Mouse (Mus musculus): ENCODE measurements at regions not wholly inside any gene's neighbourhood (a gene's known extent, or its start where the extent isn't known, plus 50 kb on each side); places are given as distances from the start of the nearest gene placed in this dataset.

DNA sequence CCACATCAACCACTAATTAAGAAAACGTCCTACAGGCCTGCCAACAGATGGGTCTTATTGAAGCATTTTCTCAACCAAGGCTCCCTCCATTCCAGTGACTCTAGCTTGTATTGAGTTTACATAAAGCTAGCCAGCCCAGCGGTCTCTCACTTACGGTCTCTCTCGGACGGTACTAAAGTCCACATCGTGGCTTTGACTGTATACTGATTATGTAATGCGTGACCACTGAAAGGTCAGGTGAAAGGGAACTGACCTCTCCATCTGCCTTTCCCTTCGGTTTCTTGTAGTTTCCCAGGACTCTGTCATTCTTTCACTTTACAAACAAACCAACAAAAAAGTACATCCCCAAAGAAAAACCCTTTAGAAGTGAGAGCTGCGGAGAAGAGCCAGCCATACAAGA is 71.8 kb upstream of the Basp1 start:
- TF ChIP-seq EP300 (optimal IDR thresholded peaks at IDR 0.05) (no peak), CTCF (IDR thresholded peaks at IDR 0.05; ENCODE audit: low read depth) (no peak)
- ATAC-seq (ENCODE audit: low FRiP score, low TSS enrichment): no peak; the same call in 1 of the 2 replicates
- Histone ChIP-seq H3K36me3 (ENCODE audit: control insufficient read depth, insufficient read depth, low read length) (no peaks in the 10 kb centered on the region), H3K4me2 (replicated peaks; ENCODE audit: low read depth) (no peak overlapping the region), H3K9me3 (ENCODE audit: control insufficient read depth, low read length) (no peaks in the 10 kb centered on the region), H3K27ac (replicated peaks) (no peak overlapping the region), H3K4me1 (replicated peaks; ENCODE audit: control insufficient read depth, insufficient read depth) (no peaks in the 10 kb centered on the region), H3K4me3 (ENCODE audit: low read depth, low read length) (no peak overlapping the region), H3K27me3 (ENCODE audit: control insufficient read depth, insufficient read depth, low read length) (no peaks in the 10 kb centered on the region), H3K9ac (ENCODE audit: low read length) (no peak overlapping the region)
- no peak for DNase-seq (ENCODE audit: low spot score)
- 36% methylated on average over 9 of the region's 9 CpGs for WGBS

- no peak overlapping the region for H3K9ac ChIP-seq (ENCODE audit: low read length)
- peak; percentile 69 for TF ChIP-seq CTCF (IDR thresholded peaks at IDR 0.05; ENCODE audit: low read depth)
- TF ChIP-seq EP300 (optimal IDR thresholded peaks at IDR 0.05): no peak
- no peaks in the 10 kb centered on the region for H3K27me3 ChIP-seq (ENCODE audit: control insufficient read depth, insufficient read depth, low read length)
- no peaks in the 10 kb centered on the region for H3K4me1 ChIP-seq (replicated peaks; ENCODE audit: control insufficient read depth, insufficient read depth)
- no peak overlapping the region for H3K4me3 ChIP-seq (ENCODE audit: low read depth, low read length)
- H3K36me3 ChIP-seq (ENCODE audit: control insufficient read depth, insufficient read depth, low read length): no peaks in the 10 kb centered on the region
- 83% methylated on average over 7 of the region's 7 CpGs for WGBS
- H3K4me2 ChIP-seq (replicated peaks; ENCODE audit: low read depth): no peak overlapping the region
- ATAC-seq (ENCODE audit: low FRiP score, low TSS enrichment) (no peak), DNase-seq (ENCODE audit: low spot score) (no peak)
- H3K9me3 ChIP-seq (ENCODE audit: control insufficient read depth, low read length): no peaks in the 10 kb centered on the region
- H3K27ac ChIP-seq (replicated peaks): no peak overlapping the region
Observed at GRCm38 (mm10) chr15:25486158-25486557, 72.6 kb upstream of the Basp1 start.

GRCm38 (mm10) chr15:25489804-25490203 is 76.2 kb upstream of the Basp1 start:
- no peak overlapping the region for H3K9ac ChIP-seq (ENCODE audit: low read length)
- no peak overlapping the region for H3K4me2 ChIP-seq (replicated peaks; ENCODE audit: low read depth)
- TF ChIP-seq CTCF (IDR thresholded peaks at IDR 0.05; ENCODE audit: low read depth): no peak
- TF ChIP-seq EP300 (optimal IDR thresholded peaks at IDR 0.05): no peak
- no peaks in the 10 kb centered on the region for H3K36me3 ChIP-seq (ENCODE audit: control insufficient read depth, insufficient read depth, low read length)
- no peak for ATAC-seq (ENCODE audit: low FRiP score, low TSS enrichment)
- no peaks in the 10 kb centered on the region for H3K9me3 ChIP-seq (ENCODE audit: control insufficient read depth, low read length)
- no peaks in the 10 kb centered on the region for H3K27me3 ChIP-seq (ENCODE audit: control insufficient read depth, insufficient read depth, low read length)
- DNase-seq (ENCODE audit: low spot score): no peak
- H3K4me3 ChIP-seq (ENCODE audit: low read depth, low read length): no peak overlapping the region
- no peaks in the 10 kb centered on the region for H3K4me1 ChIP-seq (replicated peaks; ENCODE audit: control insufficient read depth, insufficient read depth)
- H3K27ac ChIP-seq (replicated peaks): no peak overlapping the region
- WGBS: 56% methylated on average over 6 of the region's 6 CpGs

GRCm38 (mm10) chr15:25492161-25492746 is 78.7 kb upstream of the Basp1 start:
- no peaks in the 10 kb centered on the region for H3K27me3 ChIP-seq (ENCODE audit: control insufficient read depth, insufficient read depth, low read length)
- H3K4me2 ChIP-seq (replicated peaks; ENCODE audit: low read depth): no peak overlapping the region
- ATAC-seq (ENCODE audit: low FRiP score, low TSS enrichment): no peak
- no peaks in the 10 kb centered on the region for H3K4me1 ChIP-seq (replicated peaks; ENCODE audit: control insufficient read depth, insufficient read depth)
- no peaks in the 10 kb centered on the region for H3K9me3 ChIP-seq (ENCODE audit: control insufficient read depth, low read length)
- no peak for DNase-seq (ENCODE audit: low spot score)
- TF ChIP-seq EP300 (optimal IDR thresholded peaks at IDR 0.05): no peak
- TF ChIP-seq CTCF (IDR thresholded peaks at IDR 0.05; ENCODE audit: low read depth): no peak
- no peak overlapping the region for H3K27ac ChIP-seq (replicated peaks)
- no peak overlapping the region for H3K4me3 ChIP-seq (ENCODE audit: low read depth, low read length)
- no peak overlapping the region for H3K9ac ChIP-seq (ENCODE audit: low read length)
- H3K36me3 ChIP-seq (ENCODE audit: control insufficient read depth, insufficient read depth, low read length): no peaks in the 10 kb centered on the region
- 36% methylated on average over 5 of the region's 5 CpGs for WGBS

DNA sequence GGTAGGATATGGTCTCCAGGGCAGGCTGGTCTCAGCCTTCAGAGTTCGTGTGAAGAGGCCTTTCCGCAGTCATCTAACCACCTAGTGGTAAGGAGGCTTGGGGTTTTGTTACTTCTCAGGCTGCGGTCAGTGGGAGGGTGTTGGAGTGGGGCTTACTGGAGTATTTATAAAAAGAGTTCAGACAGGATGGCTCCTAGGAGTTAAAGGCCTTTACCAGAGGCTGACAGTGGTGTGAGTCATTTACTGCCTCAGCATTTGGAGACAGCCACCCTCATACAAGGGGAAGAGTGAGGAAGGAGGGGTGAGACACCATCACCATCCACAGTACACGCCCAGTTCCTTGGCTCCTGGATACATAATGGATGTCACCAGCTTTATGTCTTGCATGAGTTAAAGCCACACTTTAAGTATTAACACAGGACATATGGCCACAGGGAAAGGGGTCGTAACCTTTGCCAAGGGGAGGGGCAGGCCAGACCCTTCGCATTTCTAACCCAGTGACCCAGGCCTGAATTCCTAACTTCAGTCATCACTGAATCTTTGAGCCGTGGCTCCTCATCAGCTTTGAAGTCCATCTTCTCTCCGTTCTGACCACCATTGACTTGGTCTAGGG is 81.2 kb upstream of the Basp1 start:
- Histone ChIP-seq H3K36me3 (ENCODE audit: control insufficient read depth, insufficient read depth, low read length) (no peaks in the 10 kb centered on the region), H3K4me3 (ENCODE audit: low read depth, low read length) (no peak overlapping the region), H3K27me3 (ENCODE audit: control insufficient read depth, insufficient read depth, low read length) (no peaks in the 10 kb centered on the region), H3K9ac (ENCODE audit: low read length) (no peak overlapping the region), H3K4me2 (replicated peaks; ENCODE audit: low read depth) (no peak overlapping the region), H3K4me1 (replicated peaks; ENCODE audit: control insufficient read depth, insufficient read depth) (no peaks in the 10 kb centered on the region), H3K27ac (replicated peaks) (no peak overlapping the region), H3K9me3 (ENCODE audit: control insufficient read depth, low read length) (no peaks in the 10 kb centered on the region)
- DNase-seq (ENCODE audit: low spot score) (no peak), ATAC-seq (ENCODE audit: low FRiP score, low TSS enrichment) (no peak)
- WGBS: 85% methylated on average over 8 of the region's 8 CpGs
- TF ChIP-seq EP300 (optimal IDR thresholded peaks at IDR 0.05) (no peak), CTCF (IDR thresholded peaks at IDR 0.05; ENCODE audit: low read depth) (no peak)

DNA sequence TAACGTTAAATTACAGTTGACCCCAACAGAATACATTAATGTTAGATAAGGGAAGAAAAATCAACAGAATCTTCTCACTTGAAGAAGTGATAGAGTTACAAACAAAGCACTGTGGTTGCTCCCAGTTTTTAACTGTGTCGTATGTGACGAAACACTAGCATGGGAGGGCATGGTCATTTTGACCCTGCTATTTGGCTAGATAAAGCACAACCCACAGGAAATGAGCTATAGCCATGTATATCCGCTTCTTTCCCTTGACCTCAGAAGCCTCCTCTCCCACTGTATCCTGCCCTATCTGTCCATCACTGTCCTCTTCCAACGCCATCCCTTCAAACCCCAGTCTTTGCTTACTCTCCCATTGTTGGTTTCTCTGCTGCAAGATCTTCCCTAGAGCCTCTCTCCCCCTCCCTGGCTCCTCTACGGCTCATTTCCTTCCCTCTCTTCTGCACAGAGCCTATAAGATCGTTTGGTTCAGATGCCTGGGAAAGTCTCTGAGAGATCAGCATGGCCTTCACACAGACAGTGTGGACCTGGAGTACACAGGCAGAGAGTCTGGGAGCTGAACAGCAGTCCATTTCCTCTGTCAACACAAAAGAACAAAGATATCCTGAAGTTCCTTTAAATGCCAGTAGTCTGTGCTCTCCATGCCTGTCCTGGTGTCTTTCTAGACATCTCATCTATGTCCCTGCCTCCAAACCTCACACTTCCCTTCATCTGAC is 82.5 kb upstream of the Basp1 start:
- Histone ChIP-seq H3K27me3 (ENCODE audit: control insufficient read depth, insufficient read depth, low read length) (no peaks in the 10 kb centered on the region), H3K4me2 (replicated peaks; ENCODE audit: low read depth) (no peak overlapping the region), H3K9ac (ENCODE audit: low read length) (no peak overlapping the region), H3K36me3 (ENCODE audit: control insufficient read depth, insufficient read depth, low read length) (no peaks in the 10 kb centered on the region), H3K27ac (replicated peaks) (no peak overlapping the region), H3K4me3 (ENCODE audit: low read depth, low read length) (no peak overlapping the region), H3K9me3 (ENCODE audit: control insufficient read depth, low read length) (no peaks in the 10 kb centered on the region), H3K4me1 (replicated peaks; ENCODE audit: control insufficient read depth, insufficient read depth) (no peaks in the 10 kb centered on the region)
- TF ChIP-seq EP300 (optimal IDR thresholded peaks at IDR 0.05): no peak
- no peak for TF ChIP-seq CTCF (IDR thresholded peaks at IDR 0.05; ENCODE audit: low read depth)
- 45% methylated on average over 7 of the region's 7 CpGs for WGBS
- no peak for ATAC-seq (ENCODE audit: low FRiP score, low TSS enrichment)
- DNase-seq (ENCODE audit: low spot score): no peak
